Mouse (Mus musculus): ENCODE measurements around the gene Smc5. TPM values are rescaled to one million over a fixed set of nuclear protein-coding genes. Genes with fewer than 3 reads are reported as not detected.

Gene Smc5
- polyA plus RNA-seq, 1 experiment from 2014 or later: 23.5 TPM

DNA sequence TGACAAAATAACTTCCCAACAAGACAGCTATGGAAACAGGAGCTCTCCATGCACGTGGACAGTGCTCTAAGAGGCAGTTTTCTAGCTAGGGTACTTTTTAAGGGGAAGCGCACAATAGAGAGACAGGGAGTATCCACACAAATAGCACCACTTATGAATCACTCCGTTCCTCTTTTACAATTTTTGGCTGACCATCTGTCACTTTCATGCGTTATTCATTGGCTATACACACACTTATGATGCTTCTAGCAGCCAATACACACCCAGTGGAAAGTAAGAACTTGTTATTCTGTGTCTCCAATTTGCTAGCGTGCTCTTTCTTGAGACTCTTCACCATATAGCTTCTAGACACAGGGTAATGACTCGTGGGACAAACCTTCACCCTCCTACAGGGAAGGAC is 86.0 kb downstream of the Smc5 start:
- Histone ChIP-seq H3K27me3 (replicated peaks) (no peaks in the 10 kb centered on the region), H3K4me3 (no peak overlapping the region), H3K9me3 (replicated peaks) (no peaks in the 10 kb centered on the region), H3K9ac (no peak overlapping the region), H3K4me2 (no peak overlapping the region), H3K27ac (no peak overlapping the region), H3K36me3 (peaks cover 14% of the 10 kb centered on the region), H3K4me1 (peaks cover 12% of the 10 kb centered on the region)
- no peak for ATAC-seq
- WGBS (ENCODE audit: insufficient replicate concordance): 81% methylated on average over 6 of the region's 6 CpGs

DNA sequence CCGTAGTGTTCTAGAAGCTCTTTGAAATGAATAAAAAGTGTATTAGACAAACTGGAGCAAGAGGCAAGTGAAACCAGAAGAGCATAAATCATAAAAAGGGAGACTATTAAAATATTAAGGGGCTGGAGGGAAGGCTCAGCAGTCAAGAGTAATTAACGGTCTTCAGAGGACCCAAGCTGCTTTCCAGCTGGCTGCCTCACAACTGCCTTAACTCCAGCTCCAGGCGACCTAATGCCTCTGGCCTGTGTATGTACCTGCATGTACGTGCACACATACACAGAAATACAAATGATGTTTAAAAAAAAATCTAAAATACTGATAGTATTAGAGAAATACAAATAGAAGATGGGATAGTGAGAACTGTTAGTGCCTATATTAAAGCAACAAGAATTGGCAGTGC is 89.6 kb downstream of the Smc5 start:
- no peak for ATAC-seq
- Histone ChIP-seq H3K9ac (no peak overlapping the region), H3K4me1 (peaks cover 12% of the 10 kb centered on the region), H3K27me3 (replicated peaks) (no peaks in the 10 kb centered on the region), H3K9me3 (replicated peaks) (no peaks in the 10 kb centered on the region), H3K4me3 (no peak overlapping the region), H3K27ac (no peak overlapping the region), H3K4me2 (no peak overlapping the region), H3K36me3 (peaks cover 9% of the 10 kb centered on the region)
- WGBS (ENCODE audit: insufficient replicate concordance): 76% methylated on average over 4 of the region's 4 CpGs

DNA sequence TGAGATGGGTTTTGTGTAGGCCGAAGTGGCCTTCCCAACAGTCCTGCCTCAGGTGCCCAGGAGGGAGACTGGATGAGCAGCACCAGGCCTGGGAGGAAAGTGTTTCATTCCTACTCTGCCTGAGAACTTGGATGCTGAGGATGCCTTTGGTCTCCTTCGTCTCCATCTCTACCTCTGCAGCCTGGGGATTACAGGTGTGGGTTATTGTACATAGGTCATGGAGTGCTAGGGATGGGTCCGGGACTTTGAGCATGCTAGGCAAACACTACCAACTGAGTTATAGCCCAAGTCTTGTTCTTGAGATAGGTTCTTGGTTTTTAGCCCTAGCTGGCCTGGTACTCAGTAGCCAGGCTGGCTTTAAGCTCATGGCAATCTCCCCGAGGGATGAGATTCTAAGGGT is 90.2 kb downstream of the Smc5 start:
- Histone ChIP-seq H3K27ac (no peak overlapping the region), H3K4me3 (no peak overlapping the region), H3K9me3 (replicated peaks) (no peaks in the 10 kb centered on the region), H3K4me1 (peaks cover 12% of the 10 kb centered on the region), H3K9ac (no peak overlapping the region), H3K36me3 (peaks cover 7% of the 10 kb centered on the region), H3K27me3 (replicated peaks) (no peaks in the 10 kb centered on the region), H3K4me2 (no peak overlapping the region)
- WGBS (ENCODE audit: insufficient replicate concordance): 75% methylated on average over 4 of the region's 4 CpGs
- no peak for ATAC-seq

DNA sequence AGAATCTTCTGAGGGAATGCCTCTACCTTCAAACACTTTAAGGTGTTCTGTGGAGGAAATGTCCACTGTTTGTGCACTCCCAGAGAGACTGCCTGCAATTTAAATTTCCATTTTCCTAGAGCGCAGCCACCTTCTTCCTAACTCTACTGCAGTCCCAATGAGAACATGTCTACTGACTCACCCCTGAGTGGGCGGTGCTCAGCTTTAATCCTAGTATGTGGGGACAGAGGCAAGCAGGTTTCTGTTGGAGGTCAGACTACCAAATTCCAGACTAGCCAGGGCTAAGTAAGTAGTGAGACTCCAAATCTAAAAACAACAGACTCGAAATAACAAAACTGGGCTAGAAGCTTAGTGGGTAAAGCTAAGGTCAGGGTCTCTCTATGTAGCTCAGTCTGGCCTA is 95.2 kb downstream of the Smc5 start:
- H3K4me1 ChIP-seq: no peaks in the 10 kb centered on the region
- 83% methylated on average over 3 of the region's 3 CpGs for whole genome bisulfite sequencing (ENCODE audit: insufficient replicate concordance)
- no peaks in the 10 kb centered on the region for H3K9me3 ChIP-seq (replicated peaks)
- H3K9ac ChIP-seq: no peak overlapping the region
- no peak overlapping the region for H3K4me3 ChIP-seq
- H3K27ac ChIP-seq: no peak overlapping the region
- H3K4me2 ChIP-seq: no peak overlapping the region
- ATAC-seq: no peak
- H3K36me3 ChIP-seq: no peaks in the 10 kb centered on the region
- no peaks in the 10 kb centered on the region for H3K27me3 ChIP-seq (replicated peaks)

DNA sequence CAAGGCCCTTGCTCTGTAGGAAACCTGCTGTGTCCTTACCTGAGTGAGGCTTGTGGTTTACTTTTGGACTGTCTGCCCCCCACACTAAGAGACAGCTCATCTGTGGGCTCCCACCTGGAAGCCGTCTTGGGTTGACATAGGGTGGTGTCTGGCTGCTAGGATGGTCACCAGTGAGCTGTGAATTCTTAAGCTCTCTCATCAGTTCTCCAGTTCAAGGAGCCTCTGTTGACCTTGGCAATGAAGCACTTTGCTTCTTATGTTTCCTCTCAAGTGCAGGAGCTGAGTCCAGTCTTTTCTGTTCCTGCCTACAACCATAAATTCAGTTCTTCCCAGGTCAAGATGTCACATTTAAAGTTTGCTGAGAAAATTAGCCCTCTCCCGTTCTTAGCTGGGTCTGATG is 98.2 kb downstream of the Smc5 start:
- Histone ChIP-seq H3K4me2 (no peak overlapping the region), H3K9me3 (replicated peaks) (no peaks in the 10 kb centered on the region), H3K4me3 (no peak overlapping the region), H3K9ac (no peak overlapping the region), H3K27ac (no peak overlapping the region), H3K4me1 (no peaks in the 10 kb centered on the region), H3K36me3 (no peaks in the 10 kb centered on the region), H3K27me3 (replicated peaks) (no peaks in the 10 kb centered on the region)
- no peak for ATAC-seq
- WGBS (ENCODE audit: insufficient replicate concordance): 70% methylated on average over 2 of the region's 2 CpGs

DNA sequence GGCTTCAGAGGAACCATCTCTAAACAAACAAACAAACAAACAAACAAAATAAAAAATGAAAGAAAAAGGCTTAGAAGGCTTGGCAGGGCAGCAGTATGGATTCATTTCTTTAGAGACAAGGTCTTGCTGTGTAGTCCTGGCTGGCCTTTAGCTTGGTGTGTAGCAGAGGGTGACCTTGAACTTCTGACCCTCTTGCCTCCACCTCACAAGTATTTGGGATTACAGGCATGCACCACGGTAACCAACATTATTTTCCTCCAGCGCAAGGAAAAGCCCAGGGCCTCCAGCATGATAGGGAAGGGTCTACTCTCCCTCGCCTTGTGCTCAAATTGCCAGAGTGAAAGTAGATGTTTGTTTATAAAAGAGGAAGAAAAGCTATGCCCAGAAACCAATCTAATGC is 98.6 kb downstream of the Smc5 start:
- H3K36me3 ChIP-seq: no peaks in the 10 kb centered on the region
- ATAC-seq: no peak

DNA sequence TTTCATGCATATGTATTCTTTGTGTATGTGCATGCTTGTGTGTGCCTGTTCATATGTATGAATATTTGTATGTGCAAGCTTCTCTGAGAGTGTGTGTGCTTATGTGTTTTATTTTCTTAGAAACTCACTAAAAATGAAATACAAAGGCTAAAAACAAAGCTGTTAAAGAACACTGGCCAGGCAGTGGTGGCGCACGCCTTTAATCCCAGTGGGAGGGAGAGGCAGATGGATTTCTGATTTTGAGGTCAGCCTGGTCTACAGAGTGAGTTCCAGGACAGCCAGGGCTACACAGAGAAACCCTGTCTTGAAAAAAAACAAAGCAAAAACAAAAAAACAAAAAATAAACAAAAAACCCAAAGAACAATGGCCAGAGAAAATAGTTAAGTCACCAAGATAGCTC is 102.6 kb downstream of the Smc5 start:
- H3K4me3 ChIP-seq: no peak overlapping the region
- H3K9me3 ChIP-seq (replicated peaks): no peaks in the 10 kb centered on the region
- no peak for ATAC-seq
- no peak overlapping the region for H3K4me2 ChIP-seq
- WGBS (ENCODE audit: insufficient replicate concordance): 85% methylated on average over 2 of the region's 2 CpGs
- no peak overlapping the region for H3K9ac ChIP-seq
- H3K27ac ChIP-seq: no peak overlapping the region
- no peaks in the 10 kb centered on the region for H3K36me3 ChIP-seq
- no peaks in the 10 kb centered on the region for H3K27me3 ChIP-seq (replicated peaks)
- H3K4me1 ChIP-seq: peaks cover 9% of the 10 kb centered on the region; the same call in 1 of the 2 replicates

More for the DNA sequence above, 98.6 kb downstream of the Smc5 start:
- Histone ChIP-seq H3K4me3 (no peak overlapping the region), H3K27ac (no peak overlapping the region), H3K9me3 (replicated peaks) (no peaks in the 10 kb centered on the region), H3K27me3 (replicated peaks) (no peaks in the 10 kb centered on the region), H3K4me2 (no peak overlapping the region), H3K4me1 (no peaks in the 10 kb centered on the region), H3K9ac (no peak overlapping the region)
- WGBS (ENCODE audit: insufficient replicate concordance): 67% methylated on average over 3 of the region's 3 CpGs

DNA sequence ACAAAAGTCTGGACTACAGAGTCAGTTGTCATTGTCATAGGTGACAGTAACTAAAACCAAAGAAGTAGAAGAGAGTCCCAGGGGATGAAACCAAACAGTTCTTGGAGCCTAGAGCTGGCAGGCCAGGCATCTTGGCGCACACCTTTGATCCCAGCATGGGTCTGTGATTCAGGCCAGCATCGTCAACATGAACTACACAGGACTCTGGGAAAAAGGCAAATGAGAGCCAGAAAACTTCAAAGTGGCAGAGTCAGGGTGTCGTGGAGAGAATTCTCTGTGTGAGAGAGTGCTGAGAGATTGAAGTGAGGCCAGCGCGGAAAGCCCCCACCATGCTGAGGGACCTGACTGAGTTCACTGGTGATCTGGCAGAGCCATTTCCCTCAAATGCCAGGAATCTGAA is 103.2 kb downstream of the Smc5 start:
- no peak overlapping the region for H3K4me2 ChIP-seq
- H3K36me3 ChIP-seq: no peaks in the 10 kb centered on the region
- H3K4me1 ChIP-seq: peaks cover 13% of the 10 kb centered on the region; the same call in 1 of the 2 replicates
- H3K9ac ChIP-seq: no peak overlapping the region
- no peak for ATAC-seq
- no peaks in the 10 kb centered on the region for H3K27me3 ChIP-seq (replicated peaks)
- 89% methylated on average over 5 of the region's 5 CpGs for WGBS (ENCODE audit: insufficient replicate concordance)
- H3K27ac ChIP-seq: no peak overlapping the region
- H3K4me3 ChIP-seq: no peak overlapping the region
- H3K9me3 ChIP-seq (replicated peaks): no peaks in the 10 kb centered on the region

DNA sequence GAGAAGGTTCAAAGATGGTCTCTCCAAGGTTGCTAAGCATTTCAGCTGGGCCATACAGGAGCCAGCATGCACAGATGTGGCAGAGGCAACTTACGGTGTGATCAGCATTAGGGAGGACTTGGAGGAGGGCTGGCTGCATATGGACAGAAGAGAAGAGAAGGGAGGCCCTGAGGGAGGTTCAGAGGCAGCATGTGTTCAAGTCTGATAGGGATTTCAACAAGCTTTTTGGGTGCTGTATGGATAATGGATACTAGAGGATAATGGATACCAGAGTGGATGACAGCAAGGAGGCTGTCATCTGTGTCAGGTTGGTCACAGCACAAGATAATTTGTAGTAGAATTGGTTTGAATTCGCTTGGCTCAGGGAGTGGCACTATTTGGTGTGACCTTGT is 104.0 kb downstream of the Smc5 start:
- WGBS (ENCODE audit: insufficient replicate concordance): 74% methylated on average over 2 of the region's 2 CpGs
- peak; percentile 76 for ATAC-seq
- no peak overlapping the region for H3K4me2 ChIP-seq
- H3K4me1 ChIP-seq: peaks cover 13% of the 10 kb centered on the region; the same call in 1 of the 2 replicates
- H3K9me3 ChIP-seq (replicated peaks): no peaks in the 10 kb centered on the region
- H3K27ac ChIP-seq: no peak overlapping the region
- H3K36me3 ChIP-seq: no peaks in the 10 kb centered on the region
- H3K9ac ChIP-seq: no peak overlapping the region
- H3K4me3 ChIP-seq: no peak overlapping the region
- no peaks in the 10 kb centered on the region for H3K27me3 ChIP-seq (replicated peaks)

DNA sequence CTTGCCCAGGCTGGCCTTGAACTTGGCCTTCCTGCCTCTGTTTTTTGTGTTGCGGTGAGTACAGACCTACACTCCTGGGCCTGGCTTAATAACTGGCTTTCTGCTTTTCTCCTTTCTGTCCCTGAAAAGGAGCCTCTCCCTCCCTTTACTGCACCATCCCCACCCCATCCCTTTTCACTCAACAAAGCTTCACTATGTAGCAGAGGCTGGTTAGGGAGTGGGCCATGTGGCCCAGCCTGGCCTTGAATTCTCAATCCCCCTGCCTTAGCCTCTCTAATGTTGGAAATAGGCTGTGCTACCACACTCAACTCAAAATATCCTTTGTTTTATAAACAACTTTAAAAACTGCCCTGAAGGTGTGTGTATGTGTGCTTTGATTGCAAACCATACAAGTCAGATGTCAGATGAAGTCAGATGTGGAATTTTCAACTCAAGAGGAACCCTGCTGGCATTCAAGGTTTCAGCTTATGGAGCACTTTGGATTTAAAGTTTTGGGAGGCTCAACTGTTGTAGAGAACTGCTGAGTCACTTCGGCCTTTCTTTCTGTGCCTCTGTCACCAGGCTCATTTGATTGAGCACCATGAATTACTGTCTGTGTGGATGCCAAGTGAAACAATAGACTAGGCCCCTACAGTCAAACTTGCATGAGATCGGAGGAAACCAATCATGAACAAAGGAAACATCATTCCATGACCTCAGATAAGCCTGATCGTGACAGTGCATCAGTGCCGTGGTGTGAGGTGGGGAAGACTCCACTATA is 104.6 kb downstream of the Smc5 start:
- WGBS (ENCODE audit: insufficient replicate concordance): 78% methylated on average over 5 of the region's 5 CpGs
- no peak overlapping the region for H3K4me2 ChIP-seq
- no peaks in the 10 kb centered on the region for H3K36me3 ChIP-seq
- no peak overlapping the region; the same call in 1 of the 2 replicates for H3K9ac ChIP-seq
- H3K27ac ChIP-seq: no peak overlapping the region
- no peak for ATAC-seq
- H3K4me1 ChIP-seq: peaks cover 13% of the 10 kb centered on the region; the same call in 1 of the 2 replicates
- no peaks in the 10 kb centered on the region for H3K9me3 ChIP-seq (replicated peaks)
- no peaks in the 10 kb centered on the region for H3K27me3 ChIP-seq (replicated peaks)
- no peak overlapping the region for H3K4me3 ChIP-seq

DNA sequence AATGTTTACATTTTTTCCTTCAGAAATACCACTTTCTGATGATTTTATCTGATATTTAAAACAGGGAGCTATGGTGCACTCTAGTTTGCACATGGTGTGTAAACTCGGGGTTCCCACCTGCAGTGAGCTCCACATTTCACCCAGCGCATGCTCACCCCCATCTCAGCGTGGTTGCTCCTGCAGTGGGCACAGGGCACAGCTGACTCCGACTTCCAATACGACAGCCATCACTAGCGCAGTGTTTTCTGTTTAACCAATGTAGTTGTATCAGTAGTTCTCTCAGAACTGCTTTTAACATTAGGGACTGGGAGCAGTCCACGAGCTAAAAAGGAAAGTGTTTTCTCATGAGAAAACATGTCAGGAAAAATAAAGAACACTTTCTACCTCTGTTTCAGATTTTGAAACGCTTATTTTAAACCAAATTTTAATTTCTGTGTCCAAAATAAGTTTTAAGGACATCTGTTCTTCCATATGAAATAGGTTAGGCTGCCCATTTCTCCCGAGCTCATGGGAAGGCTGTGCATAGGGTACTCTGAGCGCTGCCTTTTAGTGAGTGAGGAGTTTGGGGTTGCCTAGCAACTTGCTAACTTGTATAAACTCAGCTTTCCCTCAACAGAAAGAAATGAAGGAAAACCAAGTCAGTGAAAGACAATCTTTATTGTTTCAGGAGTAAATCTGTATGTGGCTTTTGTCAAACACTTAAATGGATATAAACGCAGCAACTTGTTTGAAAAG is 107.0 kb downstream of the Smc5 start:
- no peak overlapping the region for H3K9ac ChIP-seq
- no peaks in the 10 kb centered on the region for H3K9me3 ChIP-seq (replicated peaks)
- no peaks in the 10 kb centered on the region for H3K36me3 ChIP-seq
- H3K27me3 ChIP-seq (replicated peaks): no peaks in the 10 kb centered on the region
- peaks cover 13% of the 10 kb centered on the region; the same call in 1 of the 2 replicates for H3K4me1 ChIP-seq
- H3K4me2 ChIP-seq: no peak overlapping the region
- no peak overlapping the region for H3K4me3 ChIP-seq
- no peak overlapping the region for H3K27ac ChIP-seq
- ATAC-seq: no peak
- 77% methylated on average over 11 of the region's 11 CpGs for WGBS (ENCODE audit: insufficient replicate concordance)

DNA sequence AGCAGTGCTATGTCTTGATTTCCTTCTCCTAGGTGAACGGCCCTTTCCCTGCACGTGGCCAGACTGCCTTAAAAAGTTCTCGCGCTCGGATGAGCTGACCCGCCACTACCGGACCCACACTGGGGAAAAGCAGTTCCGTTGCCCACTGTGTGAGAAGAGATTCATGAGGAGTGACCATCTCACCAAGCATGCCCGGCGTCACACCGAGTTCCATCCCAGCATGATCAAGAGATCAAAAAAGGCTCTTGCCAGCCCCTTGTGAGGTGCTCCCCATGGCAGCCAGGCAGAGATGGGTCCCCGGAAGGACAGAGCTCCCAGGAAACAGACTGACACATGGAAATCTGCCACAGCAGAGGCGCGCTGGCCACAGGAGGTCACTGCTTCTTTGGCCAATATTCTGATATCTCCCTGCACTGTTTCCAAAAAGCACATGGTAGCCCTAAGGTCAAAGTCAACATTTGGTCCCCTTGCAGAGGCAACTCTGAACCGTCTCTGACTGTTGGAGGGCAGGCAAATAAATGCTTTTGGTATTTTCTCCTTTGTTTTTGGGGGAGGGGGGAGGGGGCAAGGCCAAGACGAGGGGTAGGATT is 109.0 kb downstream of the Smc5 start:
- Histone ChIP-seq H3K4me2 (no peak overlapping the region), H3K27me3 (replicated peaks) (no peaks in the 10 kb centered on the region), H3K9me3 (replicated peaks) (no peaks in the 10 kb centered on the region), H3K27ac (no peak overlapping the region), H3K9ac (no peak overlapping the region), H3K4me3 (no peak overlapping the region), H3K36me3 (no peaks in the 10 kb centered on the region), H3K4me1 (peaks cover 13% of the 10 kb centered on the region; the same call in 1 of the 2 replicates)
- ATAC-seq: no peak
- 86% methylated on average over 16 of the region's 16 CpGs for WGBS (ENCODE audit: insufficient replicate concordance)

Data from liver, embryonic 12.5 days (tissue).